Mouse (Mus musculus) heart, postnatal 0 days (tissue): ENCODE data around the gene Otulin. TPM values are rescaled to one million over a fixed set of nuclear protein-coding genes. Genes with fewer than 3 reads are reported as not detected.

Experiments
- ATAC-seq: fragments of 200-750 bp; cut with Nextera tagmentation; 2 replicates; pipeline ENCODE4 v1.8.0; 2017; ENCODE audit warnings: low read depth, moderate number of reproducible peaks, moderate library complexity; ENCODE audit not compliant: insufficient read depth
- DNase-seq: peaks from one replicate; pipeline ENCODE4 v3.0.0-alpha.2; 2016; ENCODE audit warnings: low spot score
- H3K27ac ChIP-seq: fragments of 300-500 bp; sonication (generic); 2 replicates; pipeline ENCODE4 v1.5.1; 2014; ENCODE audit warnings: low read depth, mild to moderate bottlenecking
- H3K27me3 ChIP-seq: fragments of 300-500 bp; sonication (generic); 2 replicates; pipeline ENCODE4 v1.6.1; 2014; ENCODE audit warnings: low read length, mixed read lengths; ENCODE audit not compliant: control insufficient read depth, insufficient read depth
- H3K36me3 ChIP-seq: fragments of 300-500 bp; sonication (generic); replicated peaks from 2 replicates; pipeline ENCODE4 v1.6.1; 2014; ENCODE audit warnings: low read length, mixed read lengths; ENCODE audit not compliant: control insufficient read depth, insufficient read depth
- H3K4me1 ChIP-seq: fragments of 300-500 bp; sonication (generic); 2 replicates; pipeline ENCODE4 v1.6.1; 2014; ENCODE audit warnings: antibody characterized with exemption; ENCODE audit not compliant: control insufficient read depth, insufficient read depth
- H3K4me2 ChIP-seq: fragments of 300-500 bp; sonication (generic); 2 replicates; pipeline ENCODE4 v1.6.1; 2014; ENCODE audit warnings: low read depth, mild to moderate bottlenecking, low read length, moderate library complexity
- H3K4me3 ChIP-seq: fragments of 300-500 bp; sonication (generic); 2 replicates; pipeline ENCODE4 v1.5.1; 2014; ENCODE audit warnings: low read depth, low read length
- H3K9ac ChIP-seq: fragments of 300-500 bp; sonication (generic); replicated peaks from 2 replicates; pipeline ENCODE4 v1.6.1; 2014; ENCODE audit warnings: low read depth, low read length, mixed read lengths
- H3K9me3 ChIP-seq: fragments of 300-500 bp; sonication (generic); replicated peaks from 2 replicates; pipeline ENCODE4 v1.6.1; 2016; ENCODE audit warnings: low read length; ENCODE audit not compliant: control insufficient read depth
- CTCF ChIP-seq: IDR thresholded peaks from 2 replicates; pipeline ENCODE4 v1.5.1; 2016; ENCODE audit warnings: antibody characterized with exemption, control low read depth, low read depth
- EP300 ChIP-seq: IDR thresholded peaks from 2 replicates; pipeline ENCODE4 v1.6.1; 2016; ENCODE audit warnings: antibody characterized with exemption, low read depth
- WGBS: fragments of 180-500 bp; shearing (Covaris S2); extraction: QIAGEN DNeasy Blood & Tissue Kit; methylation state at CpG from one replicate; pipeline ENCODE4 v1.1.7; 2014; 5-methylcytosine and 5-hydroxymethylcytosine counted together
- polyA plus RNA-seq: library from polyadenylated mRNA; unstranded; fragments of >200 nt; fragmentation: Nextera tagmentation; extraction: Ambion mirVana; gene quantifications from 2 replicates; pipeline ENCODE4 v1.2.1, GENCODE M21; 2015
- total RNA-seq: library from RNA; depleted of rRNA; stranded (reverse); fragments of >200 nt; gene quantifications from 2 replicates; pipeline ENCODE4 v1.2.3, GENCODE M21; 2014; ENCODE audit warnings: low replicate concordance

Gene Otulin
- total and polyA plus RNA-seq, 2 experiments from 2014 or later, result 26.3 to 36.1 TPM

DNA sequence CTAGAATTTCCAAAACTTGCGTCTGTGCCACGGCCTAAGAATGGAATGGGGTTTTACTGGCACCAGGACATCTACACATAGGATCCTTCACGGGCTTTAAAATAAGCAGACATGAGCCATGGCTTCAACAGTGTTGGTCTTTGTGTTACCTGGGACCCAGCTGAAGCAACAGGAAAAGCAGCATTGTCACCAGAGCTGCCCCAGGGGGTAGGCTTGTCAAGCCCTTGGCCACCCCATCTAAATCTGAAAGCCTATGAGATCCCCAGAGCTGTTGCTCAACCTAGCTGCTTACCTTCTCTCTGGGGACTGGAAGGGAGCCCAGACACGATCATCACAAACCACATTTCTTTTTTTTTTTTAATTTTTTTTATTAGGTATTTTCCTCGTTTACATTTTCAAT, 132.4 kb downstream of the Otulin start:
- ATAC-seq (no peak), DNase-seq (no peak)
- H3K9ac ChIP-seq, result no peak overlapping the region
- no peaks in the 10 kb centered on the region for H3K36me3 ChIP-seq
- H3K27me3 ChIP-seq, result no peaks in the 10 kb centered on the region
- H3K4me2 ChIP-seq, result no peak overlapping the region
- no peak for TF ChIP-seq EP300
- TF ChIP-seq CTCF, result no peak
- no peaks in the 10 kb centered on the region for H3K9me3 ChIP-seq
- H3K4me3 ChIP-seq, result no peak overlapping the region
- no peak overlapping the region for H3K27ac ChIP-seq
- peaks cover 43% of the 10 kb centered on the region for H3K4me1 ChIP-seq
- WGBS, result 89% methylated on average over 5 of the region's 5 CpGs

DNA sequence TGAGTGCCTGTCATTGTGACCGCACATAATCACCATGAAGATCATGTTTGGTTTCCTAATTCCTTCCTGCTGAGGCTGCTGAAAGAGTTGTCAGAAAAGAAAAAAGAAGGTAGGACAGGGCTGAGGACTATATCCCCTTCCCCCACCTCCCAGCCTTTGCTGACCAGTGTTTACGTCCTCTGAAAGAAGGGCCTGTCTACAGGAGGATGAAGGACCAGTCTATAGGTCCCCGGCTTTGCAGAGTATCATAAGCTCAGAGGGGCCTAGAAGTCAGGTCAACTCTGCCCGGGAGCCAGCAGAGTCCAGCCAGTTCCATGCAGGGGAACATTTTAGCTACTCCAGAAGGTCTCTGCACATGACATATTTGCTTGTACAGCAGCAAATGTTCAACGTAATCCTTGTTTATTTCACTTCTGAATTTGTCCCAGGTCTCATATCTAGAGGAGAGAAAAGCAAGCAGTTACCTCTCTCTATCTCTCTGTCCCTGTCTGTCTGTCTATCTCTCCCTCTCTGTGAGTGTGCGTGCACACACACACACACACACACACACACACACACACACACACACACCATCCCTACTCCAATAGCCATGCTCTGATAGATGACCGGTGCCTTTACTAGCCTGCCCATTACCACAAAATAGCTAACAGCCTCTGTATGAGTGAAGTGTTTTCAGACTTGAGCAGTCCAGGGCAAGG, 133.0 kb downstream of the Otulin start:
- no peak overlapping the region for H3K4me3 ChIP-seq
- DNase-seq, result no peak
- no peak overlapping the region for H3K9ac ChIP-seq
- H3K4me2 ChIP-seq, result no peak overlapping the region
- TF ChIP-seq CTCF (no peak), EP300 (no peak)
- H3K9me3 ChIP-seq, result no peaks in the 10 kb centered on the region
- H3K27ac ChIP-seq, result no peak overlapping the region
- H3K36me3 ChIP-seq, result no peaks in the 10 kb centered on the region
- no peaks in the 10 kb centered on the region for H3K27me3 ChIP-seq
- no peak for ATAC-seq
- H3K4me1 ChIP-seq, result peaks cover 41% of the 10 kb centered on the region
- WGBS, result 77% methylated on average over 7 of the region's 7 CpGs

DNA sequence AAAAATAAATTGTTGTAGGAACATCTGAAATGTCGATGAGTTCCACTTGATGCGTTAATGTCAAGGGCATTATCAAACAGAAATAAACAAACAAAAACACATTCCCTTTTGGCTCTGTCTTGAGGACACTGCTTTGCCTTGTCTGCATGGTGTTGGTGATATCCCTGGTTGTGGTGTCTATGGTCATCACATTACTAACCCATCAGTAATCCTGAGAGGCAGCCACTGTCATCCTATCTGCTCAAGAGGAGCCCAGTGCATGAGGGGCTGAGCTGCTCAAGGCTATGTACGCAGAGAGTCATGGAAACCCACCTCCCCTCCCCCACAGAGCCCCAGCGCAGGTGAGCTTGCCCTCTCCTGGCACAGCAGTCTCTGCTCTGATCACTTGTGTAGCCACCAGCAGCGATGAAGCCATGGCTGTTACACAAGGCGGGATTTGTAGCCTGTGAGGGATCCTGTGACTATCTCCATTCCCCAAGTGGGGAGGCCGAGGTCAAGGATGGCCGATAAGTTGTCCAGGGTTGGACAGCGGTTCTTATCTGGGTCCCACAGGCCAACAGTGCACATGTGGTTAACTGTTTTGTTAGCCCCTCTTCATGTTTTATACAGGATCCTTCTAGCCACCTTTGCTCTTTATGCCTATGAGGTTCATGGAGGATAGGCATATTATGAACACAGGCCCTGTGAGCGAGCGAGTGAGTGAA, 133.7 kb downstream of the Otulin start:
- WGBS, result 72% methylated on average over 11 of the region's 11 CpGs
- DNase-seq, result no peak
- H3K9ac ChIP-seq, result no peak overlapping the region

DNA sequence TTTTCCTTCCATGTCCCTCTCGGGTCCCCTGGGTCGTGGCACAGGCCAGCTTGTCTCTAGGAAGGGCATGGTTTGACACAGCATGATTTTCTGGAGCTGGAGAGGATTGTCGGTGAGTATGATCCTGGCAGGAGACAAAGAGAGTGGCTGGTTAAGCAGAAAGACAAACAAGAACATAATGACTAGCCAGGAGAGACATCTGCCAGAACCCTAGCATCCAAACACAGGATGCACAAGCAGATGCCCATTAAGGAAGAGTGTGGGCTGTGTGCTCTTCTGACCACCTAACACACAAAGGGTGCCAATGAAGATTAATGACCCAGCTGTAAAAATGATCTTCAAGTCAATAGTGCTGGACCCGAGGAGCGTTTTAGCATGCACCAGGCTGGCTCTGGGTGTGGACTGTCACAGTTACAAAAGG, 134.5 kb downstream of the Otulin start:
- no peak overlapping the region for H3K27ac ChIP-seq
- WGBS, result 69% methylated on average over 5 of the region's 5 CpGs
- H3K4me1 ChIP-seq, result peaks cover 39% of the 10 kb centered on the region

More for the DNA sequence above, 133.7 kb downstream of the Otulin start:
- no peak for ATAC-seq
- Histone ChIP-seq H3K4me1 (peaks cover 41% of the 10 kb centered on the region), H3K36me3 (no peaks in the 10 kb centered on the region), H3K4me2 (no peak overlapping the region), H3K27me3 (no peaks in the 10 kb centered on the region), H3K4me3 (no peak overlapping the region), H3K9me3 (no peaks in the 10 kb centered on the region), H3K27ac (no peak overlapping the region)
- TF ChIP-seq CTCF (no peak), EP300 (no peak)

DNA sequence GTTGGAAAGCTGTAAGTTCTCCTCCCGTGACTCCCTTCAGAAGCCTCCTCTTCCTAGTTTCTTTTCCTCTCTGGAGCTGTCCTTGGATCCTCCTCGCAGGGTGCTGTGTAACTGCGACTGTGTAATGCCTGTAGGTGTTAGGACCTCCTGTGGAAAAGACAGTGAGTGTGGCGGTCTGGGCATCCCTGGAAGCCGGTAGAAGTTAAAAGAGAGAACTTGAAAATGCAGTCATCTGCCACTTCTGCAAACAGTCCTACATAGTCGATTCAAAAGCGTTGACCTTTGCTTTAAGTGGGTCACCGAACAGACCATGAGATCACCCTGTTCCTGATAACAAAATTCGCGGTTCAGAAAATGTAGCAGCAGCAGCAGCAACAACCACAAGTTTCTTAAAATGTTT, 137.0 kb downstream of the Otulin start:
- Histone ChIP-seq H3K27me3 (no peaks in the 10 kb centered on the region), H3K4me3 (no peak overlapping the region), H3K9ac (no peak overlapping the region), H3K27ac (peak overlapping the region; percentile 87), H3K36me3 (no peaks in the 10 kb centered on the region), H3K9me3 (no peaks in the 10 kb centered on the region), H3K4me2 (peak overlapping the region; percentile 2; the same call in 1 of the 2 replicates), H3K4me1 (peaks cover 39% of the 10 kb centered on the region)
- 13% methylated on average over 10 of the region's 10 CpGs for WGBS
- DNase-seq (peak; percentile 38), ATAC-seq (peak; percentile 55)
- TF ChIP-seq EP300 (no peak), CTCF (no peak)

More for the DNA sequence above, 134.5 kb downstream of the Otulin start:
- ATAC-seq, result no peak
- no peak overlapping the region for H3K9ac ChIP-seq
- no peaks in the 10 kb centered on the region for H3K9me3 ChIP-seq
- TF ChIP-seq CTCF (no peak), EP300 (no peak)
- no peaks in the 10 kb centered on the region for H3K36me3 ChIP-seq
- no peaks in the 10 kb centered on the region for H3K27me3 ChIP-seq
- no peak overlapping the region for H3K4me2 ChIP-seq
- no peak overlapping the region for H3K4me3 ChIP-seq
- DNase-seq, result no peak
